Mouse (Mus musculus) liver, adult 2 months (tissue): ENCODE measurements around the gene Tbata. TPM values are rescaled to one million over a fixed set of nuclear protein-coding genes. Genes with fewer than 3 reads are reported as not detected.

Experiments
- DNase-seq: peaks from one replicate; pipeline ENCODE4 v3.0.0-alpha.2; 2011; ENCODE audit warnings: low read depth, low spot score; ENCODE audit errors: extremely low read depth
- H3K27ac ChIP-seq: fragments of 200-500 bp; replicated peaks from 2 replicates; pipeline ENCODE4 v1.5.1; 2012; ENCODE audit warnings: low read depth, mild to moderate bottlenecking, control low read depth, inconsistent platforms, low read length; ENCODE audit not compliant: insufficient read depth
- H3K27me3 ChIP-seq: fragments of 200-500 bp; 2 replicates; pipeline ENCODE4 v1.6.1; 2012; ENCODE audit warnings: mild to moderate bottlenecking, moderate library complexity, low read length, inconsistent platforms; ENCODE audit not compliant: control insufficient read depth, insufficient read depth
- H3K36me3 ChIP-seq: fragments of 200-500 bp; 2 replicates; pipeline ENCODE4 v1.6.1; 2012; ENCODE audit warnings: low read length, inconsistent platforms; ENCODE audit not compliant: control insufficient read depth, insufficient read depth
- H3K4me1 ChIP-seq: fragments of 200-500 bp; 2 replicates; pipeline ENCODE4 v1.6.1; 2011; ENCODE audit warnings: low read length; ENCODE audit not compliant: control insufficient read depth, insufficient read depth
- H3K4me3 ChIP-seq: fragments of 200-500 bp; 2 replicates; pipeline ENCODE4 v1.5.1; 2011; ENCODE audit warnings: low read depth, mild to moderate bottlenecking, control low read depth, low read length, moderate library complexity; ENCODE audit not compliant: insufficient read depth
- H3K79me2 ChIP-seq: fragments of 200-500 bp; 2 replicates; pipeline ENCODE4 v1.6.1; 2012; ENCODE audit warnings: inconsistent platforms, mild to moderate bottlenecking, low read length, moderate library complexity; ENCODE audit not compliant: control insufficient read depth, insufficient read depth
- H3K9ac ChIP-seq: fragments of 200-500 bp; 2 replicates; pipeline ENCODE4 v1.6.1; 2012; ENCODE audit warnings: low read depth, mild to moderate bottlenecking, control low read depth, inconsistent platforms, low read length
- CTCF ChIP-seq: fragments of 200-500 bp; IDR thresholded peaks from 2 replicates; pipeline ENCODE4 v1.5.1; 2011; ENCODE audit warnings: low read depth, low read length, control low read depth
- POLR2A ChIP-seq: fragments of 200-500 bp; IDR thresholded peaks from 2 replicates; pipeline ENCODE4 v1.6.1; 2011; ENCODE audit warnings: low read length, control low read depth; ENCODE audit not compliant: insufficient read depth; ENCODE audit errors: extremely low read depth
- WGBS: fragments of 180-500 bp; shearing (Covaris S2); methylation state at CpG from one replicate; pipeline ENCODE4 v1.1.7; 2018; 5-methylcytosine and 5-hydroxymethylcytosine counted together
- polyA plus RNA-seq: library from polyadenylated mRNA; depleted of rRNA; stranded (reverse); fragments of >200 nt; gene quantifications from 2 replicates; pipeline ENCODE4 v1.2.3, GENCODE M21; 2012; rRNA removed
- total RNA-seq: library from RNA; depleted of rRNA; stranded (reverse); fragments of >200 nt; gene quantifications from 2 replicates; pipeline ENCODE4 v1.2.3, GENCODE M21; 2014; rRNA removed

The Tbata gene
- total RNA-seq (not detected in 2 replicates), polyA plus RNA-seq (not detected in 2 replicates)

DNA sequence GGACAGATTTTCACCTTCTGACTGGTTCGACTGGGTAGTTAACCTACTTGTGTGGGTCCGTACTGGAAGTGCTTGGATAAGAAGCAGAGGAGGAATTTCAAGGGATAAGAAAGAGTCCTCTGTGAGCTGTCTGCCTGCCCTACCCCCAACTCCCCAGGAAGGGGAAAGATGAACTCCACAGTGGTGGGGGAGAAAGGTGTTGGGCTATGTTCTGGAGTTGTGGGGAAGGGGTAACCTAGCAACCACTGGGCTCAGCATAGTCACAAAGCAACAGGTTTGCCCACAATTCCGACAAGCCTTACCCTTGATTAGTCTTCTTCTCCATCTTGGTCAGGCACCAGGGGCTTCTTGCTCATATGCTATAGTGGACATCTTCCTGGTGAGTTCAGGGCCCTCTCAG, at the start of gene Tbata:
Gene Tbata (plus strand): TSS at position 301 of the 400 bp plus-strand sequence.
- 71% methylated on average over 3 of the region's 3 CpGs for WGBS
- Histone ChIP-seq H3K27me3 (no peaks in the 10 kb centered on the region), H3K9ac (no peak within 1 kb of the TSS), H3K36me3 (no peaks in the 10 kb centered on the region), H3K79me2 (no peaks in the 10 kb centered on the region), H3K4me3 (no peak within 1 kb of the TSS), H3K27ac (no peak within 1 kb of the TSS), H3K4me1 (no peaks in the 10 kb centered on the region)
- no peak for DNase-seq
- TF ChIP-seq POLR2A (no peak), CTCF (no peak)

DNA sequence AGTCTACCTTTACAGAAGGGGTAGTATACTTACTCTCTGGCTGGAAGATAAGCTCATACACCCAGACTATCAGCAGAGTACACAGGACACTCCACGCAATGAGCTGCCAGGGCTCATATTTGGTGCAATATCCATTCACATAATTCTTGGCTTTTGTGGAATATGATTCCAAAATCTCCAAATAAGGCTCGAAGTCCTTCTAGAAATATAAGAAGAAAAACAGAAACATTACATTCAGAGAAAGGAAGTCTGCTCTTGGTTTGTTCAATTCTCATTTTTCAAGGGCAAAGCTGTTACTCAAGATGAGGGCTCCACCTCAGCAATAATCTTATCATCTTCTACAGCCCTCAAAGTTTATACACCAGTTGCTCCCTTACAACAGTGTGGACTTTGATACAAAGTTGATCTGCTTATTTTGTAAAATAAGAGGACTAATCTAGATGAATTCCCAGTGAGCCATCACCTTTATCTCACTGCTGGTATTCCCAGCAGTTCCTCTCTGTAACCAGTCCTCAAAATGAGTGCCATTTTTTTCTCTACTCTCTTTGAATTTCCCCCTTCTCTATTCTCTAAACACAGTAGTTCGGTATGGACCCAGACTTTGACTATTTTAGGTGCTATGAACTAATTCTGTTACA, 48.4 kb upstream of the Tbata start:
- H3K27me3 ChIP-seq = no peaks in the 10 kb centered on the region
- H3K9ac ChIP-seq = no peak overlapping the region
- peaks cover 9% of the 10 kb centered on the region; the same call in 1 of the 2 replicates for H3K4me1 ChIP-seq
- peaks cover 13% of the 10 kb centered on the region for H3K36me3 ChIP-seq
- peaks cover 8% of the 10 kb centered on the region; the same call in 1 of the 2 replicates for H3K79me2 ChIP-seq
- WGBS = 53% methylated on average over 3 of the region's 3 CpGs
- no peak overlapping the region for H3K4me3 ChIP-seq
- DNase-seq = peak; percentile 71
- TF ChIP-seq CTCF (no peak), POLR2A (no peak)
- H3K27ac ChIP-seq = peak overlapping the region; percentile 36; the same call in 1 of the 2 replicates

DNA sequence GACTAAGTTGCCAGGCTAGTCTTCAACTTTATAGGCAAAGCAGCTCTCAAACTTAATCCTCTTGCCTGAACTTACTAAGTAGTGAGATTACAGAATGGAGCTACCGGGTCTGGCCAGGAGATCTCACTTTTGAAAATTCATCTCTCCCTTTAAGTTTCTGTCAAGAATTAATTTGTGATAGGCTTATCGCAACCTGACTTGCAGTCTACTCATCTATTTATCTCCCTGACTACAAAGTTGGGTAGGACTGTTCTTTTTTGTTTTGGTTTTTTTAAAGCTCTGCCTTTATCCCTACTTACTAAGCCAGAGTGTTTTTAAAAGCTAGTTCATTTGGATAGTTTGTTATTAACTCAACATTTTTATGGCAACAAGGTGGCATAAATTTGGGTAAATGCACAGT, 47.3 kb upstream of the Tbata start:
- TF ChIP-seq CTCF (no peak), POLR2A (no peak)
- H3K27ac ChIP-seq = no peak overlapping the region
- peaks cover 13% of the 10 kb centered on the region for H3K4me1 ChIP-seq
- H3K4me3 ChIP-seq = no peak overlapping the region
- H3K9ac ChIP-seq = no peak overlapping the region
- DNase-seq = no peak
- H3K36me3 ChIP-seq = peaks cover 11% of the 10 kb centered on the region
- WGBS = 93% methylated on average over 2 of the region's 2 CpGs
- H3K27me3 ChIP-seq = no peaks in the 10 kb centered on the region
- peaks cover 3% of the 10 kb centered on the region; the same call in 1 of the 2 replicates for H3K79me2 ChIP-seq

DNA sequence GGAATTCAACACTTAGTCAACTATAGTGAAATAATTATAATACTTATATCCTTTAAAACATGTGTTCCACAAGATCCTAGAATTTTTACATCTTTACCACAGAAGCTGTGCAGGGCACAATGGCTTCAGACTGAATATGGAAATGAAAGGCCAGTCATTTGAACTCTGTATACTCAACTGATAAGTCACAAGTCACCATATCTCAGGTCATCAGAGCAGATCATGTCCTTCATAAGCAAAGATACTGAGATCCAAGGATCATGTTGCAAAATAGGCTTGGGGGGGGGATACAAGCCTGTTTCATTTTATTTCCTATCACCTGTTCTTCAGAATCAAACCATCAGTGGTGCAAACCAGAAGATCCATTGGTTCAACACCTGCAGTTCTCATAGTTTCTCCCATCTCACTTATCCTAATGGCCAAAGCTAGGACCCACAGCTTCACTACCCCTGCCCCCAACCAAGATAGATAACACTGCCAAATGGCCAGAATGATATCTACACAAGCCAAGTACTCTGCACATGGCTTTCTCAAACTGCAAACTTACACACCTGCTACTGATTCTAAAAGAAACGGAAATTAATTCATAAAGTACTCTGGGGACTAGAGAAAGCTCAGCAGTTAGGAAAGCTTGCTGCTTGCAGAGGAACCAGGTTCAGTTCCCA, 42.9 kb upstream of the Tbata start:
- 21% methylated on average over 1 of the region's 1 CpGs for WGBS
- Histone ChIP-seq H3K27ac (peak overlapping the region; percentile 63), H3K79me2 (peaks cover 5% of the 10 kb centered on the region; the same call in 1 of the 2 replicates)

DNA sequence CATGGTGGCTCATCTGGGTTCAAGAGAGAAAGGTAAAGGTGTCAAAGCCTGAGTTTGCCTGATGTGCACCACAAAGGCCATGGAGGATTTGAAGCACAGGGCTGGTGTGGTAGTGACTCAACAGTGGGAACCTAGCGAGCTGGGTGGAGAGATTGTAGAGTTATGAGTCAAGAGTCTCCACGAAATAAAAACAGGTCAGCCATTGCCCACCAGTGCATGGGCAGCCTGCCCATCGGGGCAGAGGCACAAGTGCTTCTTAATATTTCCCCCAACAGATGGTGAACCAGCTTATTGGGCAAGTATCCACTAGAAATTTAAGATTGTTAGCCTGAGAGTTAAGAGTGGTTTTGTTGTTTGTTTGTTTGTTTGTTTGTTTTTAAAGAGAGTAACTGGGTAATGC, 40.8 kb upstream of the Tbata start:
- peaks cover 5% of the 10 kb centered on the region; the same call in 1 of the 2 replicates for H3K79me2 ChIP-seq
- WGBS = 84% methylated on average over 3 of the region's 3 CpGs
- no peaks in the 10 kb centered on the region for H3K27me3 ChIP-seq
- DNase-seq = no peak
- peaks cover 12% of the 10 kb centered on the region for H3K4me1 ChIP-seq
- no peak overlapping the region for H3K9ac ChIP-seq
- no peak overlapping the region for H3K4me3 ChIP-seq
- no peak overlapping the region for H3K27ac ChIP-seq
- TF ChIP-seq POLR2A (no peak), CTCF (no peak)
- H3K36me3 ChIP-seq = peaks cover 13% of the 10 kb centered on the region

More for the DNA sequence above, 42.9 kb upstream of the Tbata start:
- TF ChIP-seq CTCF (no peak), POLR2A (no peak)
- peak; percentile 95 for DNase-seq
- Histone ChIP-seq H3K4me3 (no peak overlapping the region), H3K4me1 (peaks cover 6% of the 10 kb centered on the region), H3K27me3 (no peaks in the 10 kb centered on the region), H3K36me3 (peaks cover 10% of the 10 kb centered on the region), H3K9ac (0 out of 2 replicates have a peak overlapping the region, but pooled peaks have one; percentile 24)

DNA sequence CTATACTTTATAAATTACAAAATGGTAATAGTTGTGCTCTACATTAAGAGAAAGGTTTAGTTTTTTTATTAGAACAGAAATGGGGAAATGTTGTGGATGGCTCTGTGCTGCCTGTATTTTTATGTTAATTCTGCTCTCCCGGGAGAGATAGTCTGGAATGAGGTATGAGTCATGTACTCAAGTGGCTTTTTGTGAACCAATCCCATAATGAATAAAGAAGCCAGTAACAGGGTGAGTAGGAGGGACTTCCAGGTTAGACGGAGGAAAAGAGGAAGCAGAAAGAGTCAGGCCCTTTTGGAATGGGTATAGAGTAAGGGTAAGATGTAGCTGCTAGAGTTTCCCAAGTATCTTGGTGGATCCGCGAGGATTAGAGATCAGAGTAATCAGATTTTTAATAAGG, 37.7 kb upstream of the Tbata start:
- Histone ChIP-seq H3K4me3 (no peak overlapping the region), H3K36me3 (peaks cover 15% of the 10 kb centered on the region), H3K9ac (no peak overlapping the region), H3K27me3 (no peaks in the 10 kb centered on the region), H3K27ac (no peak overlapping the region), H3K79me2 (peaks cover 2% of the 10 kb centered on the region; the same call in 1 of the 2 replicates), H3K4me1 (peaks cover 20% of the 10 kb centered on the region)
- 87% methylated on average over 4 of the region's 4 CpGs for WGBS
- no peak for DNase-seq
- TF ChIP-seq CTCF (no peak), POLR2A (no peak)
